Mouse (Mus musculus) A20 (cell line): ENCODE data around the gene Ccdc57.

Experiments
- DNase-seq: peaks from one replicate; pipeline ENCODE4 v3.0.0-alpha.2; 2011; ENCODE audit warnings: low read depth, low spot score

Ccdc57 gene

GRCm38 (mm10) chr11:120822831-120823550 is 109.7 kb downstream of the Ccdc57 start:
- peak; percentile 48 for DNase-seq

- DNase-seq = no peak
Observed at GRCm38 (mm10) chr11:120822321-120822720, 110.4 kb downstream of the Ccdc57 start.

- DNase-seq = no peak
Observed at GRCm38 (mm10) chr11:120821076-120821922, 111.4 kb downstream of the Ccdc57 start.

GRCm38 (mm10) chr11:120820546-120820945 is 112.1 kb downstream of the Ccdc57 start:
- DNase-seq = no peak

GRCm38 (mm10) chr11:120819556-120819955 is 113.1 kb downstream of the Ccdc57 start:
- DNase-seq = no peak

GRCm38 (mm10) chr11:120818251-120818650 is 114.4 kb downstream of the Ccdc57 start:
- no peak for DNase-seq

GRCm38 (mm10) chr11:120817358-120817757 is 115.3 kb downstream of the Ccdc57 start:
- no peak for DNase-seq

- DNase-seq = no peak
Observed at GRCm38 (mm10) chr11:120812068-120812467, 120.6 kb downstream of the Ccdc57 start.

GRCm38 (mm10) chr11:120808010-120808409 is 124.7 kb downstream of the Ccdc57 start:
- DNase-seq = no peak

GRCm38 (mm10) chr11:120805375-120806298 is 127.0 kb downstream of the Ccdc57 start:
- no peak for DNase-seq

GRCm38 (mm10) chr11:120804769-120805168 is 127.9 kb downstream of the Ccdc57 start:
- no peak for DNase-seq

GRCm38 (mm10) chr11:120804274-120804673 is 128.4 kb downstream of the Ccdc57 start:
- DNase-seq = no peak

GRCm38 (mm10) chr11:120800061-120800904 is 132.4 kb downstream of the Ccdc57 start:
- peak; percentile 88 for DNase-seq

- no peak for DNase-seq
Observed at GRCm38 (mm10) chr11:120799316-120799890, 133.3 kb downstream of the Ccdc57 start.

- DNase-seq = no peak
Observed at GRCm38 (mm10) chr11:120798244-120798643, 134.4 kb downstream of the Ccdc57 start.

GRCm38 (mm10) chr11:120796614-120796946 is 136.1 kb downstream of the Ccdc57 start:
- DNase-seq = no peak

- peak; percentile 97 for DNase-seq
Observed at GRCm38 (mm10) chr11:120795756-120796613, 136.7 kb downstream of the Ccdc57 start, which contains the start of gene Dus1l. Dus1l (minus strand) TSS chr11:120796403.

- no peak for DNase-seq
Observed at GRCm38 (mm10) chr11:120792652-120793051, 140.0 kb downstream of the Ccdc57 start.

GRCm38 (mm10) chr11:120789810-120790209 is 142.9 kb downstream of the Ccdc57 start:
- DNase-seq = no peak
